Mouse (Mus musculus) stomach, embryonic 14.5 days (tissue): ENCODE measurements at regions not wholly inside any gene's neighbourhood (a gene's known extent, or its start where the extent isn't known, plus 50 kb on each side); places are given as distances from the start of the nearest gene placed in this dataset.

Source experiments
- ATAC-seq: fragments of 200-750 bp; cut with Nextera tagmentation; 2 replicates; pipeline ENCODE4 v1.8.0; 2017; ENCODE audit warnings: low read depth, moderate TSS enrichment; ENCODE audit not compliant: insufficient number of reproducible peaks, insufficient read depth, low FRiP score
- H3K27ac ChIP-seq: fragments of 300-500 bp; sonication (generic); 2 replicates; pipeline ENCODE4 v1.5.1; 2014; ENCODE audit warnings: mild to moderate bottlenecking, low read length, moderate library complexity, mixed read lengths
- H3K27me3 ChIP-seq: fragments of 300-500 bp; sonication (generic); 2 replicates; pipeline ENCODE4 v1.6.1; 2014; ENCODE audit warnings: low read length, control low read depth, mixed read lengths; ENCODE audit not compliant: control insufficient read depth, insufficient read depth
- H3K36me3 ChIP-seq: fragments of 300-500 bp; sonication (generic); 2 replicates; pipeline ENCODE4 v1.6.1; 2014; ENCODE audit warnings: mild to moderate bottlenecking, control low read depth, low read length, moderate library complexity, mixed read lengths; ENCODE audit not compliant: control insufficient read depth, insufficient read depth
- H3K4me1 ChIP-seq: fragments of 300-500 bp; sonication (generic); 2 replicates; pipeline ENCODE4 v1.6.1; 2014; ENCODE audit warnings: low read length, control low read depth, mixed read lengths; ENCODE audit not compliant: control insufficient read depth, insufficient read depth
- H3K4me2 ChIP-seq: fragments of 300-500 bp; sonication (generic); replicated peaks from 2 replicates; pipeline ENCODE4 v1.6.1; 2014; ENCODE audit warnings: low read depth, low read length, control low read depth
- H3K4me3 ChIP-seq: fragments of 300-500 bp; sonication (generic); 2 replicates; pipeline ENCODE4 v1.5.1; 2014; ENCODE audit warnings: low read depth, low read length, control low read depth
- H3K9ac ChIP-seq: fragments of 300-500 bp; sonication (generic); replicated peaks from 2 replicates; pipeline ENCODE4 v1.6.1; 2014; ENCODE audit warnings: low read depth, mild to moderate bottlenecking, control low read depth, low read length, moderate library complexity, mixed read lengths
- H3K9me3 ChIP-seq: fragments of 300-500 bp; sonication (generic); 2 replicates; pipeline ENCODE4 v1.6.1; 2016; ENCODE audit warnings: low read depth, low read length, control low read depth; ENCODE audit not compliant: control insufficient read depth
- WGBS: fragments of 180-500 bp; shearing (Covaris S2); extraction: QIAGEN DNeasy Blood & Tissue Kit; methylation state at CpG from one replicate; pipeline ENCODE4 v1.1.7; 2014; 5-methylcytosine and 5-hydroxymethylcytosine counted together

- no peaks in the 10 kb centered on the region for H3K9me3 ChIP-seq
- no peak for ATAC-seq
- no peaks in the 10 kb centered on the region for H3K27me3 ChIP-seq
- H3K4me3 ChIP-seq: no peak overlapping the region
- H3K36me3 ChIP-seq: no peaks in the 10 kb centered on the region
- H3K4me2 ChIP-seq: no peak overlapping the region
- H3K9ac ChIP-seq: no peak overlapping the region
- 53% methylated on average over 4 of the region's 4 CpGs for WGBS
- no peak overlapping the region for H3K27ac ChIP-seq
- no peaks in the 10 kb centered on the region for H3K4me1 ChIP-seq
Observed at GRCm38 (mm10) chr5:127016467-127017060, 225.0 kb upstream of the Tmem132c start.

- Histone ChIP-seq H3K4me2 (no peak overlapping the region), H3K27ac (no peak overlapping the region), H3K4me1 (no peaks in the 10 kb centered on the region), H3K27me3 (no peaks in the 10 kb centered on the region), H3K4me3 (no peak overlapping the region), H3K9ac (no peak overlapping the region), H3K9me3 (no peaks in the 10 kb centered on the region), H3K36me3 (no peaks in the 10 kb centered on the region)
- WGBS: 79% methylated on average over 4 of the region's 4 CpGs
- no peak for ATAC-seq
Observed at GRCm38 (mm10) chr5:127017971-127018370, 223.6 kb upstream of the Tmem132c start.

GRCm38 (mm10) chr5:127036472-127036871 lies 205.1 kb upstream of the Tmem132c start:
- no peak for ATAC-seq
- no peaks in the 10 kb centered on the region for H3K27me3 ChIP-seq
- H3K36me3 ChIP-seq: no peaks in the 10 kb centered on the region
- no peak overlapping the region for H3K27ac ChIP-seq
- 32% methylated on average over 5 of the region's 5 CpGs for WGBS
- no peaks in the 10 kb centered on the region for H3K4me1 ChIP-seq
- no peaks in the 10 kb centered on the region for H3K9me3 ChIP-seq
- no peak overlapping the region for H3K4me3 ChIP-seq
- H3K4me2 ChIP-seq: no peak overlapping the region
- H3K9ac ChIP-seq: no peak overlapping the region

GRCm38 (mm10) chr5:127057770-127058169 lies 183.8 kb upstream of the Tmem132c start:
- ATAC-seq: no peak
- WGBS: 77% methylated on average over 4 of the region's 4 CpGs
- H3K4me2 ChIP-seq: no peak overlapping the region
- H3K36me3 ChIP-seq: no peaks in the 10 kb centered on the region
- no peak overlapping the region for H3K27ac ChIP-seq
- H3K9me3 ChIP-seq: no peaks in the 10 kb centered on the region
- no peaks in the 10 kb centered on the region for H3K4me1 ChIP-seq
- H3K9ac ChIP-seq: no peak overlapping the region
- H3K27me3 ChIP-seq: no peaks in the 10 kb centered on the region
- H3K4me3 ChIP-seq: no peak overlapping the region

- no peak for ATAC-seq
- H3K4me3 ChIP-seq: no peak overlapping the region
- H3K27ac ChIP-seq: no peak overlapping the region
- H3K9me3 ChIP-seq: no peaks in the 10 kb centered on the region
- 35% methylated on average over 4 of the region's 4 CpGs for WGBS
- no peaks in the 10 kb centered on the region for H3K36me3 ChIP-seq
- H3K27me3 ChIP-seq: no peaks in the 10 kb centered on the region
- H3K4me2 ChIP-seq: no peak overlapping the region
- no peaks in the 10 kb centered on the region for H3K4me1 ChIP-seq
- H3K9ac ChIP-seq: no peak overlapping the region
Observed at GRCm38 (mm10) chr5:127074327-127074726, 167.3 kb upstream of the Tmem132c start.
